ENCODE assay signal across 29 mouse cellular contexts in the genomic region with DNA sequence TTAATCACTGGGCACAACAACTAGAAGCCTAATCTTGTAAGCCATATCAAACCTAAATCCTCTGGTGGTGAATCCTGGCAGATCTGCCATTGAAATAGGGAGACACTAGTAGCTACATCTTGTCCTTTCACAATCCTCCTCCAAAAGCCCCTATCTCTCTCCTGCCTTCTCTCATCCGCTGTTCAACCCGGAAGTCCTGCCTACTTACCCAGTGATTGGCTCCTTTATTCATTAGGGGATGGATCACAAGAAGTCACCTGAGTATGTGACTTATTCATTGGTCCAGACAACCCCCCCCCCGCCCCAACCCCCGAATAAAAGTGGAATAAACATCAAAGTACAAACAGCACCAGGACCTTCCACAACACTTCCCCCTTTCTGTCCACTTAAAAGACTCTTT.
DNase-seq lines count a peak whose midpoint lies in the region; ATAC-seq and TF ChIP-seq lines count a peak whose summit lies in the region.
"Had no signal": no experiment of that assay in that cellular context is flagged by ENCODE, and none has a peak within 500 bp of the region (broad histone marks: within the 10 kb centered on the region; RNA-seq: fewer than 3 reads in every experiment).

No protein-coding gene starts in this region.

- H3K4me3 ChIP-seq in heart, embryonic 14.5 days (ENCODE audit: control insufficient read depth in 1 of 2, insufficient read depth in 1 of 2, low read depth in 1 of 2, low read length in 2 of 2) = no peak overlapping the region
- H3K4me3 ChIP-seq in testis, adult 2 months (ENCODE audit: control insufficient read depth, low read depth, low read length) = peak overlapping the region; percentile 59
- H3K4me3 ChIP-seq in liver, embryonic 13.5 days (replicated peaks) = peak overlapping the region; percentile 22; the same call in 1 of the 2 replicates
- H3K4me3 ChIP-seq: embryonic facial prominence, embryonic 12.5 days; hindbrain, embryonic 10.5 days; hindbrain, embryonic 15.5 days; lung, embryonic 15.5 days; midbrain, embryonic 12.5 days; stomach, embryonic 15.5 days had no signal

- TF ChIP-seq POLR2A in testis, adult 2 months (IDR thresholded peaks at IDR 0.05; ENCODE audit: control insufficient read depth, low read depth, low read length) = no peak

- no peaks in the 10 kb centered on the region for H3K27me3 ChIP-seq in heart, embryonic 14.5 days (ENCODE audit: control insufficient read depth, insufficient read depth, low read length)
- no peaks in the 10 kb centered on the region for H3K27me3 ChIP-seq in testis, adult 2 months (ENCODE audit: control insufficient read depth, insufficient read depth, low read length)
- no peaks in the 10 kb centered on the region for H3K27me3 ChIP-seq in liver, embryonic 13.5 days
- H3K27me3 ChIP-seq: embryonic facial prominence, embryonic 12.5 days; heart, embryonic 15.5 days; hindbrain, embryonic 15.5 days; lung, embryonic 15.5 days; midbrain, embryonic 12.5 days; Patski; stomach, embryonic 15.5 days had no signal

- no peak overlapping the region for H3K27ac ChIP-seq in heart, embryonic 14.5 days (replicated peaks in 1 of 2; ENCODE audit: control insufficient read depth in 1 of 2, insufficient read depth in 1 of 2, low read depth in 2 of 2, low read length in 2 of 2)
- H3K27ac ChIP-seq in testis, adult 2 months (ENCODE audit: control insufficient read depth, insufficient read depth, low read depth, low read length) = no peak overlapping the region
- H3K27ac ChIP-seq in liver, embryonic 13.5 days = no peak overlapping the region
- H3K27ac ChIP-seq: embryonic facial prominence, embryonic 12.5 days; heart, embryonic 15.5 days; hindbrain, embryonic 10.5 days; hindbrain, embryonic 15.5 days; lung, embryonic 15.5 days; midbrain, embryonic 12.5 days; stomach, embryonic 15.5 days had no signal

- H3K4me2 ChIP-seq in heart, embryonic 14.5 days (ENCODE audit: low read length) = peak overlapping the region; percentile 49
- H3K4me2 ChIP-seq in liver, embryonic 13.5 days = 0 out of 2 replicates have a peak overlapping the region, but pooled peaks have one; percentile 37
- H3K4me2 ChIP-seq: embryonic facial prominence, embryonic 12.5 days; hindbrain, embryonic 15.5 days; lung, embryonic 15.5 days; midbrain, embryonic 12.5 days; stomach, embryonic 15.5 days had no signal

- no peak for TF ChIP-seq CTCF in testis, adult 2 months (IDR thresholded peaks at IDR 0.05; ENCODE audit: control insufficient read depth, insufficient read depth, insufficient replicate concordance, low read depth, low read length)

- no peaks in the 10 kb centered on the region for H3K9me3 ChIP-seq in heart, embryonic 14.5 days (ENCODE audit: control insufficient read depth, low read length)
- H3K9me3 ChIP-seq in liver, embryonic 13.5 days (replicated peaks) = no peaks in the 10 kb centered on the region
- H3K9me3 ChIP-seq: embryonic facial prominence, embryonic 12.5 days; heart, embryonic 15.5 days; hindbrain, embryonic 10.5 days; hindbrain, embryonic 15.5 days; lung, embryonic 15.5 days; midbrain, embryonic 12.5 days; stomach, embryonic 15.5 days had no signal

- intact Hi-C loops in heart, postnatal 14 days (cut with DNase I) = no loop called here

- WGBS in heart, embryonic 14.5 days = 84% methylated on average over 4 of the region's 4 CpGs
- WGBS in liver, embryonic 13.5 days (ENCODE audit: insufficient replicate concordance) = 53% methylated on average over 4 of the region's 4 CpGs

- no peak for ATAC-seq in heart, embryonic 14.5 days (ENCODE audit: insufficient number of reproducible peaks, insufficient read depth, low FRiP score, low read depth)
- 0 out of 2 replicates have a peak, but pooled peaks have one; percentile 41 for ATAC-seq in liver, embryonic 13.5 days (ENCODE audit: low read depth)
- ATAC-seq: forebrain, embryonic 14.5 days; inflammation-experienced regulatory T-cells, adult 6 months; Patski had no signal

- H3K4me1 ChIP-seq in heart, embryonic 14.5 days (ENCODE audit: control insufficient read depth in 2 of 2, insufficient read depth in 2 of 2, low read length in 2 of 2) = peaks cover 4 to 6% of the 10 kb centered on the region in 2 experiments
- H3K4me1 ChIP-seq in testis, adult 2 months (ENCODE audit: control insufficient read depth, insufficient read depth, low read length) = peaks cover 7% of the 10 kb centered on the region
- no peaks in the 10 kb centered on the region for H3K4me1 ChIP-seq in liver, embryonic 13.5 days (replicated peaks)
- H3K4me1 ChIP-seq: embryonic facial prominence, embryonic 12.5 days; hindbrain, embryonic 10.5 days; hindbrain, embryonic 15.5 days; lung, embryonic 15.5 days; midbrain, embryonic 12.5 days; stomach, embryonic 15.5 days had no signal

- H3K9ac ChIP-seq in heart, embryonic 14.5 days (ENCODE audit: low read length) = no peak overlapping the region
- H3K9ac ChIP-seq in liver, embryonic 13.5 days = no peak overlapping the region
- H3K9ac ChIP-seq: embryonic facial prominence, embryonic 12.5 days; heart, embryonic 15.5 days; hindbrain, embryonic 15.5 days; lung, embryonic 15.5 days; midbrain, embryonic 12.5 days; stomach, embryonic 15.5 days had no signal

- no peaks in the 10 kb centered on the region for H3K36me3 ChIP-seq in heart, embryonic 14.5 days (ENCODE audit: control insufficient read depth, insufficient read depth, low read length)
- H3K36me3 ChIP-seq in testis, adult 2 months (ENCODE audit: control insufficient read depth, insufficient read depth, low read length) = no peaks in the 10 kb centered on the region
- no peaks in the 10 kb centered on the region for H3K36me3 ChIP-seq in liver, embryonic 13.5 days
- H3K36me3 ChIP-seq: embryonic facial prominence, embryonic 12.5 days; heart, embryonic 15.5 days; hindbrain, embryonic 10.5 days; hindbrain, embryonic 15.5 days; lung, embryonic 15.5 days; midbrain, embryonic 12.5 days; stomach, embryonic 15.5 days had no signal

- no peak for DNase-seq in heart, postnatal 14 days
- no peak for DNase-seq in testis, postnatal 14 days (ENCODE audit: low spot score)
- DNase-seq in liver, embryonic 13.5 days = no peak
- DNase-seq in layer of hippocampus, adult 11-12 months (ENCODE audit: low spot score) = no peak
- DNase-seq in ovary, postnatal 14 days (ENCODE audit: low spot score) = no peak
- DNase-seq: adrenal gland, postnatal 14 days; cerebellum, adult 11 months; cerebellum, adult 9-10 months; embryo, embryonic 11 days; gastrocnemius, postnatal 14 days; kidney, adult 11 months; kidney, postnatal 14 days; lung, postnatal 36 days; retina, postnatal 1 day; right cerebral cortex, postnatal 14 days; thymus, adult 18-20 months; thymus, postnatal 36 days had no signal

Comparison
In these comparisons a context has a peak if more than half of its experiments do, and no peak if none do; other contexts are left out.
1. H3K4me3 ChIP-seq: peak in testis, adult 2 months (single experiment) and liver, embryonic 13.5 days (single experiment); none in heart, embryonic 14.5 days (0 of 2).